8 mouse cellular contexts compared by ENCODE assay signal in genomic region chr9:121299223-121299755, GRCm38 (mm10). TPM values are rescaled to one million over a fixed set of nuclear protein-coding genes. Genes with fewer than 3 reads are reported as not detected.
DNase-seq lines count a peak whose midpoint lies in the region; ATAC-seq lines count a peak whose summit lies in the region.

No protein-coding gene starts in this region.

- H3K4me3 ChIP-seq in neural tube, embryonic 11.5 days (ENCODE audit: low read depth, low read length) = peak overlapping the region; percentile 56
- peak overlapping the region; percentile 92 for H3K4me3 ChIP-seq in forebrain, embryonic 12.5 days (replicated peaks)
- peak overlapping the region; percentile 87 for H3K4me3 ChIP-seq in limb, embryonic 12.5 days (replicated peaks)

- H3K27me3 ChIP-seq in neural tube, embryonic 11.5 days (ENCODE audit: control insufficient read depth, insufficient read depth, low read length) = no peaks in the 10 kb centered on the region
- peaks cover 19% of the 10 kb centered on the region; the same call in 1 of the 2 replicates for H3K27me3 ChIP-seq in forebrain, embryonic 12.5 days
- peaks cover 29% of the 10 kb centered on the region for H3K27me3 ChIP-seq in limb, embryonic 12.5 days
- H3K27me3 ChIP-seq in splenic B cell, adult 2 months (ENCODE audit: control insufficient read depth, insufficient read depth, low read length, poor library complexity, severe bottlenecking) = no peaks in the 10 kb centered on the region

- peak overlapping the region; percentile 82 for H3K4me2 ChIP-seq in neural tube, embryonic 11.5 days (ENCODE audit: low read depth)
- peak overlapping the region; percentile 87 for H3K4me2 ChIP-seq in forebrain, embryonic 12.5 days
- H3K4me2 ChIP-seq in limb, embryonic 12.5 days = peak overlapping the region; percentile 95

- ATAC-seq in neural tube, embryonic 11.5 days (ENCODE audit: insufficient read depth, low FRiP score, low TSS enrichment) = no peak
- no peak for ATAC-seq in forebrain, embryonic 12.5 days (ENCODE audit: low FRiP score)
- no peak for ATAC-seq in limb, embryonic 12.5 days (ENCODE audit: insufficient number of reproducible peaks, insufficient read depth, low FRiP score, low TSS enrichment, low read depth)

- H3K36me3 ChIP-seq in neural tube, embryonic 11.5 days (ENCODE audit: control insufficient read depth, insufficient read depth, low read length) = no peaks in the 10 kb centered on the region
- no peaks in the 10 kb centered on the region for H3K36me3 ChIP-seq in forebrain, embryonic 12.5 days (replicated peaks)
- H3K36me3 ChIP-seq in limb, embryonic 12.5 days = no peaks in the 10 kb centered on the region
- no peaks in the 10 kb centered on the region; the same call in 1 of the 2 replicates for H3K36me3 ChIP-seq in splenic B cell, adult 2 months (ENCODE audit: control insufficient read depth, insufficient read depth, low read length, poor library complexity, severe bottlenecking)

- no peaks in the 10 kb centered on the region for H3K9me3 ChIP-seq in neural tube, embryonic 11.5 days (ENCODE audit: control insufficient read depth, low read length)
- no peaks in the 10 kb centered on the region for H3K9me3 ChIP-seq in forebrain, embryonic 12.5 days
- no peaks in the 10 kb centered on the region for H3K9me3 ChIP-seq in limb, embryonic 12.5 days

- DNase-seq in neural tube, embryonic 11.5 days (ENCODE audit: low spot score) = peak; percentile 15
- no peak for DNase-seq in neural tube, embryonic 10.5 days (ENCODE audit: extremely low spot score, low spot score)
- DNase-seq in splenic B cell, adult 2 months (ENCODE audit: low read depth, low spot score) = peak; percentile 56
- no peak for DNase-seq in adrenal gland, postnatal 4 days (ENCODE audit: low spot score in 2 of 2)
- no peak for DNase-seq in layer of hippocampus, adult 11-12 months (ENCODE audit: low spot score)
- DNase-seq in embryo, embryonic 11 days = no peak

- 0 out of 2 replicates have a peak overlapping the region, but pooled peaks have one; percentile 53 for H3K27ac ChIP-seq in neural tube, embryonic 11.5 days (ENCODE audit: low read depth, low read length)
- H3K27ac ChIP-seq in forebrain, embryonic 12.5 days = peak overlapping the region; percentile 48; the same call in 1 of the 2 replicates
- H3K27ac ChIP-seq in limb, embryonic 12.5 days = no peak overlapping the region

- WGBS in neural tube, embryonic 11.5 days = 62% methylated on average over 9 of the region's 9 CpGs
- WGBS in forebrain, embryonic 12.5 days = 39% methylated on average over 9 of the region's 9 CpGs
- 77% methylated on average over 9 of the region's 9 CpGs for WGBS in limb, embryonic 12.5 days

- H3K9ac ChIP-seq in neural tube, embryonic 11.5 days (ENCODE audit: low read length) = peak overlapping the region; percentile 28; the same call in 1 of the 2 replicates
- peak overlapping the region; percentile 96 for H3K9ac ChIP-seq in forebrain, embryonic 12.5 days
- no peak overlapping the region for H3K9ac ChIP-seq in limb, embryonic 12.5 days (replicated peaks)

- peaks cover 48% of the 10 kb centered on the region for H3K4me1 ChIP-seq in neural tube, embryonic 11.5 days (ENCODE audit: control insufficient read depth, insufficient read depth, low read length)
- H3K4me1 ChIP-seq in forebrain, embryonic 12.5 days = peaks cover 61% of the 10 kb centered on the region
- peaks cover 35% of the 10 kb centered on the region for H3K4me1 ChIP-seq in limb, embryonic 12.5 days (replicated peaks)

RNA-seq across cellular contexts. Expression of gene Trak1, which starts 2.0 kb away (rescaled TPM):
- 26.4 and 29.8 TPM in 2 replicates for polyA plus RNA-seq in neural tube, embryonic 11.5 days (2014; fragmentation: Nextera tagmentation; extraction: Ambion mirVana)
- 41.2 and 45.3 TPM in 2 replicates for polyA plus RNA-seq in forebrain, embryonic 12.5 days (2016; fragmentation: Nextera tagmentation; extraction: Ambion mirVana)
- polyA plus RNA-seq in limb, embryonic 12.5 days (2016; fragmentation: Nextera tagmentation; extraction: Ambion mirVana) = 15.2 and 16.3 TPM in 2 replicates
- total RNA-seq in adrenal gland, postnatal 4 days (2021) = 10 to 100 TPM; 76.0 to 83.4 TPM

RNA-seq across cellular contexts. Expression of gene Ulk4, which starts 22.3 kb away (rescaled TPM):
- 133 and 153 TPM in 2 replicates for polyA plus RNA-seq in neural tube, embryonic 11.5 days (2014; fragmentation: Nextera tagmentation; extraction: Ambion mirVana)
- polyA plus RNA-seq in forebrain, embryonic 12.5 days (2016; fragmentation: Nextera tagmentation; extraction: Ambion mirVana) = 179 and 182 TPM in 2 replicates
- polyA plus RNA-seq in limb, embryonic 12.5 days (2016; fragmentation: Nextera tagmentation; extraction: Ambion mirVana) = 193 and 212 TPM in 2 replicates
- total RNA-seq in adrenal gland, postnatal 4 days (2021) = 1 to 10 TPM; 5.3 to 5.7 TPM

Comparison
In these comparisons a context has a peak if more than half of its experiments do, and no peak if none do; other contexts are left out.
1. DNase-seq: peak in neural tube, embryonic 11.5 days (single experiment) and splenic B cell, adult 2 months (single experiment); none in neural tube, embryonic 10.5 days (single experiment), adrenal gland, postnatal 4 days (0 of 2), layer of hippocampus, adult 11-12 months (single experiment) and embryo, embryonic 11 days (single experiment).
2. Peak in every context shown above with its lines, with median percentiles within 50 percentile points of each other: H3K4me2 ChIP-seq and H3K4me3 ChIP-seq.